Mouse (Mus musculus) hindlimb bud, embryonic 11.5 days (tissue): ENCODE measurements around the gene Drap1.
"Not testable (repeated sequence)": the region's sequence is repeated elsewhere in the genome, so short reads cannot be mapped to it uniquely, and the experiment has no call there.

Experiments
- DNase-seq: peaks from one replicate; pipeline ENCODE4 v3.0.0-alpha.2; 2012; ENCODE audit warnings: low read depth, low spot score; ENCODE audit errors: extremely low spot score

The Drap1 gene

GRCm38 (mm10) chr19:5421784-5422183 is 3.0 kb downstream of the Drap1 start:
- DNase-seq = no peak

- DNase-seq = no peak
These were observed 4.2 kb downstream of the Drap1 start for GRCm38 (mm10) chr19:5420579-5420978.

DNA sequence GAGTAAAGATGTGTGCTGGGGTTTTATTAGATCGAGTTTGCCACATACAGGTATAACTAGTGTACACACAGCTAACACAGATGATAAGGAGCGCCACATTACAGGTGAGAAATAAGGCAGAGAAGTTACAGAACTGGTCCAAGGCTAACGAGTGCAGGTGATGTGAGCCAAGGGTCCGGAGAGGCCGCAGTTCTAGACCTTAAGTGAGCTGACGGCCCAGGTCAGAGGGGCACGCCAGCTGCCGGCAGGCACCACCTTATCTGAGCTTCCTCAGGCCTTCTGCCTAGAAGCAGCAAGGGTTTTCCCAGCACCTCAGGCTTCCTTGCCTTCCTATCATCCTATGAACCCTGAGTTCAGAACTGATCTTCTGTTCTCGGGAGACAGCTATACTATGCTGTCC is 5.1 kb downstream of the Drap1 start:
- no peak for DNase-seq

DNA sequence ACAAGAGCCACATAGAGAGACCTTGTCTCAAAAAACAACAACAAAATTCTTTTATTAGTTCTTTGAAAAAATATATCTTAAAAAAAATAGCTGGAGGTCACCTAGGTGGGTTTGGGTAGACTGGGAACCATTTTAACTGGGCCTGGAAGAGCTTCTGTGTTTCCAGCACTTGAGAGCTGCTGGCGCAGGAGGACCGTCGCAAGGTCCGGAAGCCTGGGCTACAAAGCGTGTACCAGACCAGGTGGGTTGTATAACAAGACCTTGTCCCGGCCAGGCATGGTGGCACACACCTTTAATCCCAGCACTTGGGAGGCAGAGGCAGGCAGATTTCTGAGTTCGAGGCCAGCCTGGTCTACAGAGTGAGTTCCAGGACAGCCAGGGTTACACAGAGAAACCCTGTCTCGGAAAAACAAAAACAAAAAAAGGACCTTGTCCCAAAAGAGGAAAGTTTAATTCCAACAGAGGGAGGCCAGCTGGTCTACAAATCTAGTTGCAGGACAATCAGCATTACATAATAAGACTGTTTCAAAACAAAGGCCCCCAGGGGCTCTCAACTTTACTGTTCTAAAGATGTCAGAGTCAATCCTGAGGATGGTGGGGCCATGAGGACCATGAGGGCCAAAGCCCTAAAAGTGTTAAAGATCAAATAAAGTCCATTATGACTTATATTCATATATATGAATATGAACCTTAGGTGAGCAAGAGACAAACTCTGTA is 5.9 kb downstream of the Drap1 start:
- no peak for DNase-seq

DNA sequence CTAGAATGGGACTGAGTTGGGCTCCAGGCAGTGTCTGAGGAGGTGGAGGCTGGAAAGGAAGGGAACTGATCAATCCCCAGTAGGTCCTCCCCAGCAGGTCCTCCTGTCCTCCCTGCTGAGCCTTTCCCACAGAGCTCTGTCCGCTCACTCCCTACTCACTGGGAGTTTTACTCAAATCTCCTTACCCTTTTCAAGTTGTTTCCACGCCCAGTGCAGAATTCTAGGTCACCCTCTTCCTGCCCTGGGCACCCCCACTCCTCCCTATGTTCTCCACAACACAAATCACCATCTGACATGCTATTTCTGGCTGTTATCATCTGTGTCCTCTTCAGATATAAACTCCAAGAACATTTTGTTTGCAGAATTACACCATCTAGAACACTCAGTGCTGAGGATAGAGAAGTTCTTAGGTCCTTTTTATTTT is 10.2 kb downstream of the Drap1 start:
- DNase-seq = no peak

GRCm38 (mm10) chr19:5413840-5414239 is 10.9 kb downstream of the Drap1 start:
- DNase-seq = no peak

- DNase-seq = no peak
These were observed 12.8 kb downstream of the Drap1 start for GRCm38 (mm10) chr19:5411961-5412360.

DNA sequence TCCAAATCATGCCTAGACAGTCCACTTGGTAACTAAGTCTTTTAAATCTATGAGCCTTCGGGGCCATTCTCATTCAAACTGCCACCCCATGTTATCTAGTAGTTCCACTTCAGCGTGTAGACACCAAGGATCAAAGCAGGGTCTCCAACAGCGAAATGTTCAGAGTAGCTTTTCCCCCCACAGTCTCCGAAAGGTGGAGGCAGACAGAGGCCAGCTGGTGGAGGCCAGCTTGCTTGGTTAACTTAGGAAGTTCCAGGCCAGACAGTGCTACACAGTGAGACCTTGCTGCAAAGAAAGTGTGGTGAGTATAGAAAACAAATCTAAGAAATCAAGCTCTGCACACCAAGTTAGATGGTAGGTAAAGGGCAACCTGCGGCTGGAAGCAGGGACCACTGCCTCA is 14.1 kb downstream of the Drap1 start:
- DNase-seq = no peak

GRCm38 (mm10) chr19:5409068-5409467 is 15.7 kb downstream of the Drap1 start:
- DNase-seq = no peak

GRCm38 (mm10) chr19:5408057-5409001 is 16.4 kb downstream of the Drap1 start:
- no peak for DNase-seq

GRCm38 (mm10) chr19:5407133-5407532 is 17.6 kb downstream of the Drap1 start:
- no peak for DNase-seq

- not testable (repeated sequence) for DNase-seq
These were observed 18.1 kb downstream of the Drap1 start for GRCm38 (mm10) chr19:5406531-5407126.

DNA sequence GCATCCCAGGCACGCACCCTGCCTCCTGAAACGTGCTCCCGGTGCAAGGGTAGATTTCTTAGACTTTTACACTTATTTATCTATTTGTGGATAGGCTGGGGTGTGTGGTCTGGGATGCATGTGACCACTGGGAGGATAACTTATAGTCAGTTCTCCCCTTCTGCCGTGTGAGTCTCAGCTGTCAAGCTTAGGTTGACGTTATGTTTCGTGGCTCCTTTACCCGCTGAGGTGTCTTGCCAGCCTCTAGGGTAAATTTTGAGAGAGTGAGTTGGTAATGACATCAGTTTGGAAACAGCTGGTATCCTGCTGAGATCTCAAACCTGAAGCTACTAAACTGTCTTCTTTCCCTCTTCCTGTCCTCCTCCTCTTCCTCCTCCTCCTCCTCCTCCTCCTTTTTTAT is 18.9 kb downstream of the Drap1 start:
- no peak for DNase-seq

GRCm38 (mm10) chr19:5402293-5402692 is 22.5 kb downstream of the Drap1 start, which contains the start of gene Tsga10ip:
Tsga10ip (minus strand) TSS chr19:5402526.
- no peak for DNase-seq

GRCm38 (mm10) chr19:5401073-5401472 is 23.7 kb downstream of the Drap1 start:
- DNase-seq = not testable (repeated sequence)

GRCm38 (mm10) chr19:5395371-5395770 is 29.4 kb downstream of the Drap1 start:
- no peak for DNase-seq

GRCm38 (mm10) chr19:5394168-5394567 is 30.6 kb downstream of the Drap1 start:
- no peak for DNase-seq

DNA sequence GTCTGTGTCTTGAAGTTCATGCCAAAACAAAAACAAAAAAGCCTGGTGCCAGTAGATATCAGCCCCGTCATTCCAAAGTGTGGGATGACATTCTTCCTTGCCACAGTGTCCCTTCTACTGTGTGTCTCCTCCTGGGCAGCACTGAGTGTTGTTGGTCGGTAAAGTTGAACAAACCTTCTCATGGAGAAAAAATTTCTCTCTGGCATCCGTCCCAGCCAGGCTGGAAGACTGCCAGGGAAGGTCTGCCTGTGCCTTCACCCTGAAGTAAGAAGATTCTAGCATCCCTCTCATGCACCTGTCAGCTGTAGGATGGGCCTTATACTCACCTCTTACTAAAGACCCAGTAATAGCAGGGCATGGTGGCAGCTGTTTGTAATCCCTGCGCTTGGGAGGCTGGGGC is 31.9 kb downstream of the Drap1 start:
- no peak for DNase-seq

DNA sequence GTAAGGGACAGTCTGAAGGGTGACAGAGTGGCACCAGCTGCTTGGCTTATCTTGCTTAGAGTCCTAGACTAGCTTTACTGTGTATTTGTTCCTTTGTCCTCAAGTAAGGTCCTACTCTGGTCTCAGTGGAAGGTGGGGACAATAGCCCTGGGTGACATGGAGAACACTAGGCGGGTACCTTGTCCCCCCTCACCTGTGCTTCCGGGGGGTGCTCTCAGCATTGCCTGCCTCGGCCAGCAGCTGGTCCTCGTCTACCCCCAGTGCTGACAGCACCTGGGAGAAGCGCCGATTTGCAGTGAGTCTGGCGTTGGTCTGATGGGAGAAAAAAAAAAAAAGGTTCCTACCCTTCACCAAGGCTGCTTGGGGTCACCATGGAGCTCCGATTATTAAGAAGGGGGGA is 34.4 kb downstream of the Drap1 start:
- DNase-seq = no peak

DNA sequence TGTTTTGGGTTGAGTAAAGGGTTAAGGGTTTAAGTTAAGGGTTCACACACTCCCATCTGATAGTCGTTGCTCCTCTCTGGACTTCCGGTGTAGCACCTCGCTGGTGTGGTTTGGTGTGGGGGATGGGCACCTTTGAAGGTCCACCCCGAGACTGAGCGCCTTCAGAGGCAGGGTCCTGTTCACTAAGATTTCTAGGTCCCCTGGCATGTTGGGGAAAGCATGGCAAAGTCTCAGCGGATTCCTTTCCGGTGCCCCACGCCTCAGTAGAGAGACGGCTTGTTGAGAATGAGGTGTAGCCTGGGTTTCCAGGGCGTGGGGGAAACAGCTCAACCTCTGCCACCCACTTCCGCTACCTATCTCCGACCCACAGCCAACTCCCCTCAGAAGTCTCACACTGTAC is 35.1 kb downstream of the Drap1 start:
- DNase-seq = no peak

- DNase-seq = peak; percentile 67
These were observed 36.1 kb downstream of the Drap1 start, which contains the start of gene Sart1 for GRCm38 (mm10) chr19:5388588-5389242. Sart1 (minus strand) TSS chr19:5388703.
